21 mouse cellular contexts compared by ENCODE assay signal in genomic region chr10:94934151-94934614, GRCm38 (mm10). TPM values are rescaled to one million over a fixed set of nuclear protein-coding genes. Genes with fewer than 3 reads are reported as not detected.
DNase-seq lines count a peak whose midpoint lies in the region; ATAC-seq and TF ChIP-seq lines count a peak whose summit lies in the region.
"Had no signal": no experiment of that assay in that cellular context is flagged by ENCODE, and none has a peak within 500 bp of the region (broad histone marks: within the 10 kb centered on the region; RNA-seq: fewer than 3 reads in every experiment).

No protein-coding gene starts in this region.

- TF ChIP-seq CTCF in hindbrain, postnatal 0 days (IDR thresholded peaks at IDR 0.05; ENCODE audit: low read depth), result no peak
- no peak for TF ChIP-seq CTCF in MEL (IDR thresholded peaks at IDR 0.05 in 2 of 3, conservative IDR thresholded peaks at IDR 0.05 in 1 of 3; ENCODE audit: control insufficient read depth in 1 of 3, insufficient read depth in 1 of 3, low read depth in 2 of 3, low read length in 3 of 3, poor library complexity in 1 of 3, severe bottlenecking in 1 of 3)

- no peak overlapping the region for H3K4me3 ChIP-seq in hindbrain, postnatal 0 days (ENCODE audit: low read length)
- no peak overlapping the region for H3K4me3 ChIP-seq in hindbrain, embryonic 14.5 days (replicated peaks; ENCODE audit: low read length)
- no peak overlapping the region for H3K4me3 ChIP-seq in MEL (ENCODE audit: control insufficient read depth in 1 of 2, insufficient read depth in 1 of 2, low read depth in 2 of 2, low read length in 2 of 2)
- H3K4me3 ChIP-seq: heart, embryonic 10.5 days; neural tube, embryonic 13.5 days had no signal

- 61% methylated on average over 9 of the region's 9 CpGs for WGBS in hindbrain, postnatal 0 days
- WGBS in hindbrain, embryonic 14.5 days, result 89% methylated on average over 9 of the region's 9 CpGs

- H3K9me3 ChIP-seq in hindbrain, postnatal 0 days (ENCODE audit: low read length), result no peaks in the 10 kb centered on the region
- H3K9me3 ChIP-seq in hindbrain, embryonic 14.5 days (ENCODE audit: control insufficient read depth, low read length), result no peaks in the 10 kb centered on the region
- H3K9me3 ChIP-seq in MEL (replicated peaks; ENCODE audit: insufficient read depth, low read length), result no peaks in the 10 kb centered on the region
- H3K9me3 ChIP-seq: heart, embryonic 10.5 days; neural tube, embryonic 13.5 days had no signal

- ATAC-seq in hindbrain, postnatal 0 days, result peak; percentile 84
- no peak for ATAC-seq in hindbrain, embryonic 14.5 days (ENCODE audit: low FRiP score)
- ATAC-seq: forebrain, embryonic 14.5 days had no signal

- no peak for TF ChIP-seq POLR2A in MEL (IDR thresholded peaks at IDR 0.05; ENCODE audit: control insufficient read depth in 1 of 2, insufficient read depth in 1 of 2, low read depth in 1 of 2, low read length in 2 of 2, poor library complexity in 1 of 2)

- 0 out of 2 replicates have a peak overlapping the region, but pooled peaks have one; percentile 13 for H3K4me2 ChIP-seq in hindbrain, postnatal 0 days (ENCODE audit: low read depth, low read length)
- H3K4me2 ChIP-seq in hindbrain, embryonic 14.5 days (replicated peaks), result no peak overlapping the region
- H3K4me2 ChIP-seq: neural tube, embryonic 13.5 days had no signal

- no peak for TF ChIP-seq EP300 in MEL (IDR thresholded peaks at IDR 0.05; ENCODE audit: low read depth in 1 of 2, low read length in 2 of 2)

- H3K36me3 ChIP-seq in hindbrain, postnatal 0 days (ENCODE audit: insufficient read depth, low read length), result no peaks in the 10 kb centered on the region
- H3K36me3 ChIP-seq in hindbrain, embryonic 14.5 days (replicated peaks; ENCODE audit: control insufficient read depth, insufficient read depth), result no peaks in the 10 kb centered on the region
- H3K36me3 ChIP-seq in MEL (ENCODE audit: control insufficient read depth in 1 of 2, insufficient read depth in 2 of 2, low read length in 2 of 2), result peaks cover 11 to 76% of the 10 kb centered on the region in 2 experiments
- H3K36me3 ChIP-seq: heart, embryonic 10.5 days; neural tube, embryonic 13.5 days had no signal

- peak; percentile 78 for DNase-seq in hindbrain, postnatal 0 days (ENCODE audit: low spot score)
- no peak for DNase-seq in hindbrain, embryonic 14.5 days (ENCODE audit: low spot score)
- no peak for DNase-seq in MEL (ENCODE audit: low read depth, low spot score)
- peak; percentile 69 to 72 for DNase-seq in cerebellum, adult 18-20 months
- peak; percentile 62 to 68 for DNase-seq in cerebellum, postnatal 36 days
- DNase-seq in adrenal gland, adult (ENCODE audit: inconsistent age in 2 of 2, low spot score in 1 of 2), result no peak
- DNase-seq in adrenal gland, postnatal 36 days, result no peak
- DNase-seq: adrenal gland, adult 8-10 months; gastrocnemius, postnatal 25 days; heart, postnatal 10 days; kidney, adult 18-20 months; kidney, postnatal 14 days; layer of hippocampus, adult 9-11 months; lung, postnatal 10 days; right cerebral cortex, postnatal 25 days; thymus, postnatal 14 days had no signal

- no peak for TF ChIP-seq RAD21 in MEL (IDR thresholded peaks at IDR 0.05; ENCODE audit: low read depth, low read length)

- H3K9ac ChIP-seq in hindbrain, postnatal 0 days (replicated peaks; ENCODE audit: low read length), result no peak overlapping the region
- no peak overlapping the region for H3K9ac ChIP-seq in hindbrain, embryonic 14.5 days
- no peak overlapping the region for H3K9ac ChIP-seq in MEL (ENCODE audit: control insufficient read depth, low read depth, low read length, poor library complexity, severe bottlenecking)
- H3K9ac ChIP-seq: neural tube, embryonic 13.5 days had no signal

- H3K27ac ChIP-seq in hindbrain, postnatal 0 days, result peak overlapping the region; percentile 45; the same call in 1 of the 2 replicates
- H3K27ac ChIP-seq in hindbrain, embryonic 14.5 days, result no peak overlapping the region
- H3K27ac ChIP-seq in MEL (ENCODE audit: control insufficient read depth, low read depth, low read length), result peak overlapping the region; percentile 24; the same call in 1 of the 2 replicates
- H3K27ac ChIP-seq: neural tube, embryonic 13.5 days; stomach, postnatal 0 days had no signal

- H3K4me1 ChIP-seq in hindbrain, postnatal 0 days (ENCODE audit: insufficient read depth, low read length), result 0 out of 2 replicates have a peak, but pooled peaks cover 6% of the 10 kb centered on the region
- H3K4me1 ChIP-seq in hindbrain, embryonic 14.5 days (replicated peaks; ENCODE audit: control insufficient read depth, insufficient read depth, low read length), result 0 out of 2 replicates have a peak, but pooled peaks cover 15% of the 10 kb centered on the region
- H3K4me1 ChIP-seq in MEL (ENCODE audit: control insufficient read depth in 1 of 2, insufficient read depth in 2 of 2, low read length in 2 of 2), result peaks cover 44 to 45% of the 10 kb centered on the region in 2 experiments

- no peaks in the 10 kb centered on the region for H3K27me3 ChIP-seq in hindbrain, postnatal 0 days (ENCODE audit: insufficient read depth, low read length)
- no peaks in the 10 kb centered on the region for H3K27me3 ChIP-seq in hindbrain, embryonic 14.5 days (ENCODE audit: control insufficient read depth, insufficient read depth, low read length)
- no peaks in the 10 kb centered on the region for H3K27me3 ChIP-seq in MEL (ENCODE audit: control insufficient read depth in 1 of 2, insufficient read depth in 2 of 2, low read length in 2 of 2)
- H3K27me3 ChIP-seq: CH12.LX had no signal

- peaks cover 34% of the 10 kb centered on the region for H3K79me2 ChIP-seq in MEL (ENCODE audit: control insufficient read depth, insufficient read depth, low read length, poor library complexity)

TF ChIP-seq in MEL, 35 proteins besides CTCF, POLR2A, EP300 and RAD21:
- TF ChIP-seq MEF2A (IDR thresholded peaks at IDR 0.05; ENCODE audit: extremely low read depth, insufficient replicate concordance, low read depth, low read length, poor library complexity, severe bottlenecking) (no peak), BHLHE40 (IDR thresholded peaks at IDR 0.05; ENCODE audit: borderline replicate concordance, low read depth, low read length) (no peak), E2F4 (IDR thresholded peaks at IDR 0.05; ENCODE audit: borderline replicate concordance, low read depth, low read length) (no peak), RCOR1 (IDR thresholded peaks at IDR 0.05; ENCODE audit: low read depth, low read length) (no peak), SIN3A (IDR thresholded peaks at IDR 0.05; ENCODE audit: low read length) (no peak), TCF12 (IDR thresholded peaks at IDR 0.05; ENCODE audit: low read depth, low read length) (no peak), POLR2AphosphoS5 (IDR thresholded peaks at IDR 0.05; ENCODE audit: borderline replicate concordance, low read depth, low read length) (no peak), CHD1 (IDR thresholded peaks at IDR 0.05; ENCODE audit: low read depth, low read length) (no peak), MXI1 (IDR thresholded peaks at IDR 0.05; ENCODE audit: low read depth, low read length) (no peak), ETS1 (IDR thresholded peaks at IDR 0.05; ENCODE audit: low read depth, low read length) (no peak), CHD2 (IDR thresholded peaks at IDR 0.05; ENCODE audit: low read length) (no peak), MYC (IDR thresholded peaks at IDR 0.05; ENCODE audit: low read depth, low read length) (no peak), MYB (IDR thresholded peaks at IDR 0.05; ENCODE audit: low read depth, low read length) (no peak), ELF1 (IDR thresholded peaks at IDR 0.05; ENCODE audit: low read depth, low read length) (no peak), ZC3H11A (IDR thresholded peaks at IDR 0.05; ENCODE audit: low read depth, low read length) (no peak), JUND (IDR thresholded peaks at IDR 0.05; ENCODE audit: low read depth, low read length) (no peak), MAFK (IDR thresholded peaks at IDR 0.05; ENCODE audit: borderline replicate concordance, low read depth, low read length) (no peak)

RNA-seq across cellular contexts. Expression of gene Plxnc1, which starts 10.5 kb away (rescaled TPM):
- 54.2 and 54.5 TPM in 2 replicates for total RNA-seq in hindbrain, postnatal 0 days (2014; rRNA removed)
- polyA plus RNA-seq in hindbrain, postnatal 0 days (2015; fragmentation: Nextera tagmentation; extraction: Ambion mirVana), result 8.7 and 9.9 TPM in 2 replicates
- 15.5 and 16.3 TPM in 2 replicates for polyA plus RNA-seq in hindbrain, embryonic 14.5 days (2014; fragmentation: Nextera tagmentation; extraction: Ambion mirVana)
- total RNA-seq in MEL (2012; rRNA removed), result 16.4 and 30.1 TPM in 2 replicates
- polyA plus RNA-seq in MEL (2012; ENCODE audit: insufficient read depth in 1 of 2, insufficient read length in 2 of 2, low read depth in 1 of 2, low replicate concordance in 2 of 2, missing spikeins in 1 of 2), result 10 to 100 TPM in 1 of 2 experiments, not detected in 1; 15.1 TPM
- 1 to 10 TPM; 2.1 to 9.0 TPM for total RNA-seq in adrenal gland, postnatal 36 days (2021)

Comparison
In these comparisons a context has a peak if more than half of its experiments do, and no peak if none do; other contexts are left out.
1. DNase-seq: peak in hindbrain, postnatal 0 days (single experiment), cerebellum, adult 18-20 months (2 of 2) and cerebellum, postnatal 36 days (2 of 2); none in hindbrain, embryonic 14.5 days (single experiment), MEL (single experiment), adrenal gland, adult (0 of 2) and adrenal gland, postnatal 36 days (0 of 2).